Mouse (Mus musculus) myocyte (in vitro differentiated cells): ENCODE measurements around the gene Mrpl52.

Source experiments
- CEBPB ChIP-seq: IDR thresholded peaks from 2 replicates; pipeline ENCODE4 v1.6.1; 2011; ENCODE audit warnings: mild to moderate bottlenecking, moderate library complexity; ENCODE audit not compliant: poor library complexity, insufficient read depth, severe bottlenecking
- E2F4 ChIP-seq: IDR thresholded peaks from one replicate; pipeline ENCODE4 v1.6.1; 2011; ENCODE audit warnings: mild to moderate bottlenecking, control low read depth, moderate library complexity; ENCODE audit not compliant: insufficient read depth
- MAX ChIP-seq: IDR thresholded peaks from one replicate; pipeline ENCODE4 v1.6.1; 2011; ENCODE audit warnings: low read depth, mild to moderate bottlenecking, control low read depth
- MYOD1 ChIP-seq, 3 experiments: IDR thresholded peaks; one replicate each; pipeline ENCODE4 v1.6.1; 2011; ENCODE audit warnings: control low read depth in 2 of 3, low read depth in 2 of 3, mild to moderate bottlenecking in 2 of 3, moderate library complexity in 1 of 3; ENCODE audit not compliant: insufficient read length in 2 of 3, control insufficient read depth in 1 of 3
- MYOG ChIP-seq, 3 experiments: IDR thresholded peaks; one replicate each; pipeline ENCODE4 v1.6.1; 2011; ENCODE audit warnings: control low read depth in 2 of 3, low read depth in 2 of 3, mild to moderate bottlenecking in 2 of 3; ENCODE audit not compliant: insufficient read length in 2 of 3, control insufficient read depth in 1 of 3, insufficient read depth in 1 of 3
- POLR2A ChIP-seq: IDR thresholded peaks from one replicate; pipeline ENCODE4 v1.6.1; 2011; ENCODE audit warnings: low read depth, mild to moderate bottlenecking, control low read depth, moderate library complexity; ENCODE audit not compliant: insufficient read length
- POLR2AphosphoS2 ChIP-seq: IDR thresholded peaks from one replicate; pipeline ENCODE4 v1.6.1; 2011; ENCODE audit warnings: low read depth, control low read depth; ENCODE audit not compliant: insufficient read length
- SRF ChIP-seq: IDR thresholded peaks from one replicate; pipeline ENCODE4 v1.6.1; 2011; ENCODE audit warnings: low read depth; ENCODE audit not compliant: control insufficient read depth, insufficient read length
- TCF12 ChIP-seq: IDR thresholded peaks from one replicate; pipeline ENCODE4 v1.6.1; 2011; ENCODE audit warnings: mild to moderate bottlenecking, control low read depth; ENCODE audit not compliant: poor library complexity, insufficient read depth, severe bottlenecking
- USF1 ChIP-seq: IDR thresholded peaks from one replicate; pipeline ENCODE4 v1.6.1; 2011; ENCODE audit warnings: low read depth, mild to moderate bottlenecking, control low read depth, moderate library complexity

GRCm38 (mm10) chr14:54382641-54383040, 44.1 kb upstream of the Mrpl52 start:
- no peak for TF ChIP-seq POLR2A
- TF ChIP-seq TCF12, result no peak
- TF ChIP-seq MYOG (IDR thresholded peaks at IDR 0.05; ENCODE audit: control insufficient read depth in 1 of 3, insufficient read depth in 1 of 3, insufficient read length in 2 of 3, low read depth in 2 of 3), result no peak
- no peak for TF ChIP-seq MAX
- no peak for TF ChIP-seq USF1
- no peak for TF ChIP-seq CEBPB
- no peak for TF ChIP-seq POLR2AphosphoS2
- no peak for TF ChIP-seq E2F4
- TF ChIP-seq SRF, result no peak
- no peak for TF ChIP-seq MYOD1 (IDR thresholded peaks at IDR 0.05; ENCODE audit: control insufficient read depth in 1 of 3, insufficient read length in 2 of 3, low read depth in 2 of 3)
